Mouse (Mus musculus) cerebellum, adult 9-11 months (tissue): ENCODE results near the gene Cdk1.

Source experiments
- DNase-seq: peaks from one replicate; pipeline ENCODE4 v3.0.0; 2022

Gene Cdk1

GRCm38 (mm10) chr10:69341570-69342227 lies 11.0 kb downstream of the Cdk1 start:
- no peak for DNase-seq

DNA sequence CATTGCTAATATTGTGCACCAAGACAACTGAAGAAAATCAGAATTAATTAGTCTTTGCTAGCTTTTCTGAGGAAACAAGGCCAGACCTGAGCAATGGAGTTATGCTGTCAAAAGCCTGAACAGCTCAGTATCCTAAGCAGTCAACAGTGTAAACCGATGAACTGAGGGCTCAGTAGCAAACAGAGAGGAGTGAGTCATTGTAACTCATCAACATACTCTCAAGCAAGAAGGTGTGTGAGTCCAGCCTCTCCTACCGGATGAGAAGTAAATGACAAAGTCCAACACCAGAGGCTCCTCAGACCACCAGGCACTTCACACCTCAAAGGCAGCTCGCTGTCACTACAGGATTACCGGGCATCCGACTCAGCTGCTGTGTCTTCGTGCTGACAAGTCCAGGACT lies 12.7 kb downstream of the Cdk1 start:
- no peak for DNase-seq

- no peak for DNase-seq
Observed at GRCm38 (mm10) chr10:69336219-69336618, 16.5 kb downstream of the Cdk1 start.

GRCm38 (mm10) chr10:69335611-69336010 lies 17.1 kb downstream of the Cdk1 start:
- no peak for DNase-seq

DNA sequence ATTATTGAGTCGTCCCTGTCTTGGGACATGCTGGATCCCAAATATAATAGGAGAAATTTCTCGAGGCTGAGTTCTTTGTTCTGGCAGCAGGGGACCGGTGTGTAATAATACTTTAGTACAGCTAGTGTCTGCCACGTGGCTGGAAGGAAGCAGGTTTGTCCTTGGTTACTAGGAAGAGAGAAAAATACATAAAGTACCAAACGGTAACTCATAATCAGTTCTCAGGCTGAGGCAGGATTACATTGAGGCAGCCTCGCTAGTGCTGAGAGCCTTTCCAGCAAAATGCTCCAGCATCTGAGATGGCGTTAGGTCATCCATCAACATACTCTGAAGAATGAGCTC lies 17.6 kb downstream of the Cdk1 start:
- no peak for DNase-seq

DNA sequence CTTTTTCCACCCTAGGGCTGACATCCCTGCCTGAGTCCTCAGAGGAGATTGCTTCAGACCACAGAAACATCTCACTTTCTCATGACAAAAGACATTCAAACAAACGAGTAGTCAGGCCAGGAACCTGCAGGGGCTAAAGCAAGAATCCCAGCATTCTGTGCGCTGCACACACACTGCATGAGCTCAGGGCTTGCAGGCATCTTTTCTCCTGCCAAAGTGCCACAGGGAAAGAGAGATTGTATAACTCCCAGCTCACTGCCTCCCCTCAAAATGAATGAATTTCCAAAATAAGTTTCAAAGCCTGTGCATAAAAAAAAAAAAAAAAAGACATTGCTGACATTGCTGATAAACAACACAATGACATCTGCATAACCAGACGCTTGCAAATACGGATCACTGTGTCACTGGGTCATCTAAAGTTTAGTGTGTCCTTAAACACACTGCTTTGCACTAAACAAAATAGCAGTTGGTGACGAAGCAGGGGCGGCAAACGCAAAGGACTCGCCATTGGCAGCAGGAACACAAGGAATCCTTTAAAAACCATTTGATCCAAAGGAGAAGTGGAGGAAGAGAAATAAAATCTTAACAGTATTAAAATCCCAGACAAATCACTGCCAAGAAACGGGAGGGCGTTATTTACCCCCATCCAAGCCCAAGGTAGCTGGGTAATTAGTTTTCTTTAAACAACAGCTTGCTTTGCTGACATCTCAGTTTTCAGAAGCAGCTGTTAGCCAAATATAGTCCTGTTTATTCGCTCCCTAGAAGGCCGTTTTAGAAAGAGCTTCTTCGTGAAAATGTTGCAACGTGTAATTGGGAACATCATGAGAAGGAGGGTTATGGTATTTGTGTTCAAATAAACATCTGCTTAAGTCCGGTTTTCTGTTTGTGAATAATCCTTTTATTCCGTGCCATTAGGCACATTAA lies 18.2 kb downstream of the Cdk1 start:
- DNase-seq = no peak

DNA sequence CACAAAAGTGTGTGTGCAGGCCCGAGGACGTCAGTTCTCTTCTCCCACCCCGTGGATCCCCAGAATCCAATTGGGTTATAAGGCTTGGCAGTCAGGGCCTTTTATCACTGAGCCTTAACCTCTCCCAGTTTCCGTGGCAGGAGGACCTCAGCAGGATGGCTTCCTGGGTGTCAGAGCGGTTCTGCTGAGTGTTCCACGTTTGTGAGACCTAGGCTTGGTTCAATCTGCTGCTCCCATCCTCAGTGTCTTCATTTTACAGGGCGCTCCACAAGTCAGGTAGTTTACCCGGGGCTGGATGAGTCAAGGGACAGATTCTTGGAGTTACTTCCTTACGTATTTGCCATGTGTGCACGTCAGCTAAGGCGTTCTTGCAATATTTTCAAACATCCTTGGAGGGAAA lies 19.5 kb downstream of the Cdk1 start:
- DNase-seq = no peak

DNA sequence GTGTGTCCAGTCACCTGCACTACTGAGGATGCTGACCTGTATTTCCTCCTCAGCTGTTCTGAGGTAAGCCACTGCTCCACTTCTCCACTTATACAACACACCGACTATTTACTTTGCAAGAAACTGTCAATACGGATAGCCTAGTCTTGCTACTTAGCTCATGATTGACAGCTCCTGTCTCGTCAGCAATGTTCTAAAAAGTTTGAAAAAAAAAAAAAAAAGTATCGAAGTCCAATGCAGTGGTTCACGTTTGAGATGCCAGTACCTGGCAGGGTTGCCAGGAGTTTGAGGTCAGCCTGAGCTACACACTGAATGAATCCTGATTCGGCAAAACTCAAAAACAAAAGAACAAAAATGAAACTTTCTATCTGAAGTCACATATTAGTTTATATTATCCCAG lies 21.5 kb downstream of the Cdk1 start:
- DNase-seq = no peak

GRCm38 (mm10) chr10:69328656-69329046 lies 24.1 kb downstream of the Cdk1 start:
- no peak for DNase-seq

DNA sequence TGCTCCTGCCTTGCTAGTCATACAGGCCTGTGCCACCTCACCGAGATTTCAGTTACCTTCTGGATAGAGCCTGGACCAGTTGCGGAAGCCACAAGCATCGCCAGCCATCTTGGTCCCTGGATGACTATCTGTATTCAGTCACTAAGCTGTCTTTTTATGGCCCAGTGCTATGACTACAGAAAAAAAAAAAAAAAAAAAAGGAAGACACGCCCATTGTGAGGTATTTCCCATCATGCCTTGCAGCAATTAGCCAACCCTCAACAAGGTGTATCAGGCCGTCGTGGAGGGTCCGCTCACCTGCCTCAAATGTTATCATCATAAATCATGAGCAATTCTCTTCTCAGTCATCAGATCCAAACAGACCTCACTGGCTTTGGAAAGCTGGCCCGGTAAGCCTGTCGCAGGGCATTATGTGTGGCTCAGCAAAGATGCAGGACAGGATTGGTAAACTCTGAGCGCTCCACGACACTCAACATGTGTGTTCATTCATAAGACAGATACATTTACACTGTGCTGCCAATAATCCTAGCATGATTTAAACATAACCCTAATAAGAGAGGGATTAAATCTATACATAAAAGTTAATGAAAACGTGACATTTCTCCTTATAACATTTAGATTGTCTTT lies 24.6 kb downstream of the Cdk1 start:
- DNase-seq = no peak

DNA sequence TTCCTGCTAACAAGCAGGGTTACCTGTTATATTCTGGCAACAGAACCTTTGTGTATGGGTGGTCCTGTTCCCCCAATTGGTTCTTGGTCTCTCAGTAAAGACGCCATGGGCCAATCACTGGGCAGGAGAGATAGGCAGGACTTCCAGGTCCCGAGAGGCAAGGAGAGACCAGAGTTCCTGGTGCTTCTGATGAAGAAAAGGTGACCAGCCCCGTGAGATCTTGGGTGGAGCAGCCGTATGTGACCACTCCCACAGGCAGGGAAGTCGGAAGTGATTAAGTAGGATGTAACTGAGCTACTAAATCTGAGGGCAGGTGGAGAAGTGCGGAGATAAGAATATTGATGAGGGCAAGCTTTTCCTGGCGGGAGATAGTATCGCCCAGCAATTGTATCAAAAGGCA lies 25.4 kb downstream of the Cdk1 start:
- DNase-seq = no peak

DNA sequence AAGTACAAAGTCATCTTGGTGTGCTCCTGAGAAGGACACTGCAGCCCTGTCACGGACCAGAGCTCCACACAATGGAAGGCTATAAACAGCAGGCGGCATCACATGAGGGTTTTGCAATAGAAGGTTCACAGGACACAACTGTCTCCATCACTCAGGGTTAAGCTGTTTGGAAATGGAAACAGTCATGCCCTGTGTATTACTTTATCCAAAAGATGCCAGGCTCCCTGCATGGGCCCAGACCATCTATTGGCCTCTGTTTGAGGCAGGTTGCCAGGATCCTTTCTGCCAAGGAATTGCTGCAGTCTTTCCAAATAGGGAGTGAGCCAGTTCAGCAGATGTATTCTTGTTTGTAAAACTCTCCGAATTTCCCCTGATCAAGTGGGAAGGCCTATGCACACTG lies 26.3 kb downstream of the Cdk1 start:
- peak; percentile 22 for DNase-seq

GRCm38 (mm10) chr10:69324816-69325215 lies 27.9 kb downstream of the Cdk1 start:
- DNase-seq = no peak

DNA sequence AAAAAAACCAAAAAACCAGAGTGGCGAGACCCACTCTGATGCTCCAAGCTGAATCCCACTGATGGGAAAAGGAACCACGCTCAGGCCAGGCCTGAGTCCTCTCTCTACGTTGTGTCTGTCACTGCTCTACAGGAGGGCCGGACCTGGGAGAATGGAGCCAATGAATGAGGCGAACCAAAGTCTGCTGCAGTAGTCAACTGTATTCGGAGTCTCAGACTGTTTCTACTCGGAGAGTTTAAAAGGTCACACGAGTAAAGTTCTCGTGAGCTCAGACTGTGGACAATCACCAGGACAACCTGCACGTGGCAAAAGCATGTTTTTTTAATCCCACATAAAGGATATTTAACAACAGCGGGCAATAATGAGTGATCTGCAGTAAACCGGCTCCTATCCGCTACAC lies 28.8 kb downstream of the Cdk1 start:
- no peak for DNase-seq

DNA sequence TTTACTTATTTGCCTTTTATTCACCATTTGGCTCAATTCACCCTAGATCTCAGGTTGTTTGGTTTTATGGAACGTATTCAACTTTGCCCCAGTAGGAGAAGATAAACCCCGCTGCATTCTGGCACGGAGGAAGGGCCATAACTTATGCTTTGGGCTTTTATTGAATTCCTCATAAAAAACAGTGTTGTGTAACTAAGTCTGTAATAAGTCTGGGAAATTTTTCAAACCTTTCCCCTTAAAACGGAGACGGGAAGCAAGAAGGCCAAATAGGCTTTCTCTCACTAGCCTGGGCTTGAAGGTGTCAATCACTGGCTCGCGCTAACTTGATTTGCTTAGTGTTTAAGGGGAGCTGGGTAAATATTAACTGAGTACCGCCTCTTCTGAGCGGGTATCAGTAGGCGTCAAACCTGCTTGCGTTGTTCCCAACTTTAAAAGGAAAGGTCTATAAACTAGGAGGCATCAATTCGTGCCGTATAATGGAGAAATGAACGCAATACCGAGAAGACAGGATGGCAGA lies 31.2 kb downstream of the Cdk1 start:
- no peak for DNase-seq

- DNase-seq = peak; percentile 33
Observed at GRCm38 (mm10) chr10:69320667-69321518, 31.8 kb downstream of the Cdk1 start.

DNA sequence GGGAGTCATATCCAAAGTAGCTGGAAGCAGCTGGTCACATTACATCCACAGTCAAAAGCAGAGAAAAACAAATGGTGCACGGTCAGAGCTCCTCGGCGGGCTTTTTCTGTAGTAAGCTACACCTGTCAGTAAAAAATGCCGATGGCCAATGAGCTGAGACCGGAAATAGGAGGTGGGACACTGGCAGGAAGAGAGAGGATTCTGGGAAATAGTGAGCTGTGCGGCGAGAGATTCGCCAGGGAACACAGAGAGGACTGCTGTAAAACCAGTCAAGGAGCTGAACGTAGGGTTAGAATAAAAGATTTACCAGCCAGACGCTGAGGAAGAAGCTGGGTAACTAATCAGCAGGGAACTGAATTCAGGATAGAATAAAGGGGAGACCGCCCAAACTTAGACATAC lies 34.2 kb downstream of the Cdk1 start:
- DNase-seq = no peak

GRCm38 (mm10) chr10:69313944-69314343 lies 38.8 kb downstream of the Cdk1 start:
- DNase-seq = no peak

DNA sequence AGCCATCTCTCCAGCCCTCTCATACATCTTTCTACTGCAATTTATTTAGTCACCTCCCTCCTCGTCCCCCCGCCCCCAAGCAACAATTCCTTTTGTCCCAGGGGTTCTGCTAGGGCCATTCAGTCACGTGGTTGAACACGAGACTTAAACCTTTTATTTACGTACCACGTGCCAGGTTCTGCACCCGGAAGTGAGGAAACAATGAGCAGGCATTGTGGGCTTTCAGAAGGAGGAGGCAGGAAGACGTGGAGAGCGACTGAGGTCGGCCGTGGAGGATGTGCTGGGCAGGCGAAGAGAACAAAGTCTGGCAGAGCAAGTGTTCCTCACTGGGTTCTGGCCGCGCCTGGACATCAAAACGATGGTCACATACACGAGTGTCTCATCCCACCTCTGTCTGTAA lies 40.9 kb downstream of the Cdk1 start:
- DNase-seq = no peak

DNA sequence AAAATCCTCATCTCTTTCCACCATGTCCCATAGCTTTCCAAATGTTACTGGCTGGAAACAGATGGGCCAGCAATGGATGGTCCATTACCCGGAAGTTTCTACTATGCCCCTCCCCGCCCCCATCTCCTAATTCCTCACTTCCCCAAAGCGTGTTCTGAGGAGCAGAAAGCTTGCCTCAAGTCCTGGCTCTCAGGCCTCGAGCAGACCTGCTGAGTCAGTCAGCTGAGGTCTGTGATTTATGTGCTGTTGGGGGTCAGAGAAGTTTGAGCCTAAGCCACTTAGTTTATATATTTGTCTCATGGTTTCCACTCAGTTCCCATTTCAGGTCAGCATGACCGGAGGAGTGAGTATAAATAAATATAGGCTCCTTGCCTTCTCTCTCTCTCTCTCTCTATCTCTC lies 43.6 kb downstream of the Cdk1 start:
- no peak for DNase-seq

- DNase-seq = no peak
Observed at GRCm38 (mm10) chr10:69307067-69307466, 45.7 kb downstream of the Cdk1 start.

GRCm38 (mm10) chr10:69306205-69306604 lies 46.5 kb downstream of the Cdk1 start:
- DNase-seq = no peak

GRCm38 (mm10) chr10:69305600-69305999 lies 47.1 kb downstream of the Cdk1 start:
- DNase-seq = no peak
